Mouse (Mus musculus) fat pad, adult 2 months (tissue): ENCODE measurements around the gene Slc1a3.
A peak's percentile ranks its signal among the peaks of the same experiment; 100 is the strongest.

ENCODE experiments used
- DNase-seq: peaks from one replicate; pipeline ENCODE4 v3.0.0-alpha.2; 2011; ENCODE audit warnings: low read depth, low spot score; ENCODE audit errors: extremely low read depth

Slc1a3 gene

GRCm38 (mm10) chr15:8615511-8616224, 94.9 kb downstream of the Slc1a3 start:
- no peak for DNase-seq

GRCm38 (mm10) chr15:8614701-8615100, 95.9 kb downstream of the Slc1a3 start:
- DNase-seq = no peak

GRCm38 (mm10) chr15:8605538-8606188, 104.9 kb downstream of the Slc1a3 start:
- DNase-seq = no peak

- no peak for DNase-seq
These were observed 108.2 kb downstream of the Slc1a3 start for GRCm38 (mm10) chr15:8602362-8602761.

- DNase-seq = peak; percentile 67
These were observed 109.0 kb downstream of the Slc1a3 start for GRCm38 (mm10) chr15:8601312-8602146.

GRCm38 (mm10) chr15:8596375-8596900, 114.1 kb downstream of the Slc1a3 start:
- DNase-seq = peak; percentile 87

GRCm38 (mm10) chr15:8595226-8595625, 115.3 kb downstream of the Slc1a3 start:
- DNase-seq = no peak

- DNase-seq = no peak
These were observed 121.0 kb downstream of the Slc1a3 start for GRCm38 (mm10) chr15:8589503-8590116.

- no peak for DNase-seq
These were observed 122.5 kb downstream of the Slc1a3 start for GRCm38 (mm10) chr15:8588065-8588464.

- no peak for DNase-seq
These were observed 123.7 kb downstream of the Slc1a3 start for GRCm38 (mm10) chr15:8586822-8587281.
